Mouse (Mus musculus) embryonic stem cell, embryonic (primary cell): ENCODE data around the gene Metrn.

Experiments
- CTCF ChIA-PET, 4 experiments: fragments of 300-600 bp in 2 of 4; fragments of 350-600 bp in 2 of 4; sonication (Branson Sonifier 250); formaldehyde crosslinking; loops; one replicate each; lab custom pipeline; 2022; ENCODE audit warnings: inconsistent platforms in 2 of 4; lab: Charles Lee
- POLR2A ChIA-PET, 4 experiments: fragments of 300-600 bp in 2 of 4; fragments of 350-600 bp in 2 of 4; sonication (Branson Sonifier 250); formaldehyde crosslinking; loops; one replicate each; lab custom pipeline; 2022; ENCODE audit warnings: antibody characterized with exemption in 4 of 4, inconsistent platforms in 1 of 4; lab: Charles Lee

The Metrn gene

GRCm38 (mm10) chr17:25802825-25803517 lies 6.0 kb upstream of the Metrn start:
- CTCF ChIA-PET, result interaction anchor here in 3 of 4 experiments (0.6 to 1.6 kb wide), 10 partner anchors 15 to 655 kb away, joined by 3 to 10 read pairs (median 3); no protein-coding TSS in a partner anchor

DNA sequence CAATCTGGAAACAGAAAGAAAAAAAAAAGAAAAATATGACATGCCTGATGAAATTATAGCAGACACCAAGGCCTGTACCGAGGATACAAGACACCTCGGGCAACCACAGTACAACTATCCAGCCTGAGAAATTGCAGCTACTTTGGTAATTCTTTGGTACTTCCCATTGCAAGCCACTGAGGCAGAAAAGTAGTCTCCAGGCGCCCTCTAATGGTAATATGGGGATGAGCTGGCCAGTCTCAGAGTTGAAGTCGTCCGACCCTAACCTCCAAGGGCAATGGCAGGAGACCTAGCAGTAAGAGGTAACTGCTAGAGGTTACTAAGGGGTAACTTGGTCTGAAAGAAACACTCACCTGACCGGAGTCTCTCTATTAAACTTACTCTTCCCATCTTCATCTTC lies 4.1 kb upstream of the Metrn start:
- POLR2A ChIA-PET, result interaction anchor here (0.6 to 1.9 kb wide), 28 partner anchors 9 to 594 kb away, joined by 3 to 8 read pairs (median 4); partner anchors contain the start of genes Jmjd8 (in 2 of the 4), Gng13 (in 1 of the 4), Haghl (in 1 of the 4) and Narfl (in 1 of the 4)
- CTCF ChIA-PET, result interaction anchor here (0.6 to 2.1 kb wide), 85 partner anchors 9 to 527 kb away, joined by 3 to 49 read pairs (median 4); partner anchors contain the start of genes Chtf18 (in 4 of the 4), Rpusd1 (in 4 of the 4), Narfl (in 3 of the 4) and Sox8 (in 3 of the 4)

More at GRCm38 (mm10) chr17:25802825-25803517, 6.0 kb upstream of the Metrn start:
- POLR2A ChIA-PET, result interaction anchor here (0.5 to 2.7 kb wide), 9 partner anchors 18 to 1080 kb away, joined by 3 to 10 read pairs (median 4); partner anchors contain the start of genes Rpusd1 (in 3 of the 4), Chtf18 (in 2 of the 4), Gm20683 (in 1 of the 4) and Haghl (in 1 of the 4)

DNA sequence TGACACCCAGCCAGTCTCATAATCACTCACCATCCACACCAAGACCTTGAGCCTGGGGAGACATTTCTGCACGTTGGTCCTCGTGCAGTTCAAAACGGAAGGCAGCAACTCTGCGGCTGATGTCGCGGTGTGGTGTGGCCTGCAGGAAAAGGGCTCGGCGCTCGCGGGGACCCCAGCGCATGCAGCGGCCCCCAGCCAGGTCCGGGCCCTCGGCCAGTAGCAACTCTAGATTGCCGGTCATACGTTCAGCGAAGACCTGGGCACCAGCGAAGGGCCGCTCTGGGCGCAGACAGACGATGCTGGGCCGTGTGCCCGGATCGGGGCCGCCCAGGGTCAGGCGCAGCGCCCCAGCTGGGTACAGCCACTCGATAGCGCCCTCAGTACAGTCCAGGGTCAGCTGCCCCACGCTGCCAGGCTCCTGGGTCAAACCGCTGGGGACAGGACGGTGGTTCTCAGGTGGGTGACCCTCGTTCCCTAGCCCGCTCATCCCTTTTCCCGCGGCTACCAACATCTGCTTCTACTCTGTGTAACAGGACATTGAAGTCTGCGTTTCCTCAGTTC lies 645 bp downstream of the Metrn start:
- ChIA-PET CTCF (interaction anchor here in 3 of 4 experiments (0.7 to 2.9 kb wide), 10 partner anchors 11 to 322 kb away, joined by 3 to 12 read pairs (median 4); partner anchors contain the start of genes Fbxl16 (in 2 of the 3), Narfl (in 2 of the 3) and Haghl (in 1 of the 3)), POLR2A (interaction anchor here in 3 of 4 experiments (0.6 to 4.7 kb wide), 36 partner anchors 9 to 272 kb away, joined by 3 to 36 read pairs (median 5); partner anchors contain the start of genes Fbxl16 (in 3 of the 3), Haghl (in 3 of the 3), Chtf18 (in 2 of the 3) and Rpusd1 (in 2 of the 3))

- ChIA-PET CTCF (interaction anchor here in 3 of 4 experiments (0.6 to 1.3 kb wide), 4 partner anchors 9 to 246 kb away, joined by 3 to 5 read pairs (median 4); partner anchors contain the start of gene Haghl (in 1 of the 3)), POLR2A (interaction anchor here in 3 of 4 experiments (0.6 to 4.7 kb wide), 17 partner anchors 10 to 78 kb away, joined by 3 to 36 read pairs (median 5); partner anchors contain the start of genes Chtf18 (in 2 of the 3), Haghl (in 2 of the 3), Rpusd1 (in 2 of the 3) and Stub1 (in 2 of the 3))
These were observed 1.3 kb downstream of the Metrn start, which contains the start of gene AC134908.4 for GRCm38 (mm10) chr17:25795609-25796092. TSS of gene AC134908.4 (minus strand) at chr17:25795659.

- POLR2A ChIA-PET, result interaction anchor here in 3 of 4 experiments (0.9 to 4.7 kb wide), 16 partner anchors 10 to 81 kb away, joined by 3 to 36 read pairs (median 5); partner anchors contain the start of genes Stub1 (in 3 of the 3), Chtf18 (in 2 of the 3), Rpusd1 (in 2 of the 3) and Gng13 (in 1 of the 3)
These were observed 1.9 kb downstream of the Metrn start for GRCm38 (mm10) chr17:25794998-25795397.

DNA sequence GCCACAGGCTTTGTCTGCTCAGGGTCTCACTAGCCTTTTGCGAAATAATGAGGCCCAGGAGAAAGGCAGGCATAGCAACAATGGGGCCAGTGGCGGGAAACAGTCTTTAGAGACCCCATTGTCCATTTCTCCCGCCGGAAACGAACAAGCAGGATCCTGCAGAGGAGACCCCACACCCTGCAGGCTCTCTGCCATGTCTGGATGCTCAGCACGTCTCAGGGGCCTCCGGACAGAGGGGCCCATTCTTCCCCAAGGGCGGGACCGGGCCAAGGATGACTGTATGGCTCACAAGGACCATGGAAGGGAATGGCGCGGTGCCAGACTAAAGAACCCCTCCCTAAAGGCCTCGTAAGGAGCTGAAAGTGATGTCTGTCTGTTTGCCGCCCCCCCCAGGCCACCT lies 2.7 kb downstream of the Metrn start:
- ChIA-PET POLR2A (interaction anchor here in 3 of 4 experiments (0.9 to 4.7 kb wide), 12 partner anchors 19 to 81 kb away, joined by 3 to 36 read pairs (median 6); partner anchors contain the start of genes Stub1 (in 3 of the 3), Chtf18 (in 2 of the 3), Rpusd1 (in 2 of the 3) and Gng13 (in 1 of the 3)), CTCF (interaction anchor here in 3 of 4 experiments (0.8 to 1.3 kb wide), 4 partner anchors 9 to 70 kb away, joined by 3 to 5 read pairs (median 4); partner anchors contain the start of genes Haghl (in 2 of the 3) and Fbxl16 (in 1 of the 3))

More at GRCm38 (mm10) chr17:25794998-25795397, 1.9 kb downstream of the Metrn start:
- CTCF ChIA-PET, result interaction anchor here in 3 of 4 experiments (0.6 to 1.3 kb wide), 7 partner anchors 9 to 71 kb away, joined by 3 to 9 read pairs (median 4); partner anchors contain the start of genes Haghl (in 2 of the 3) and Fbxl16 (in 1 of the 3)

DNA sequence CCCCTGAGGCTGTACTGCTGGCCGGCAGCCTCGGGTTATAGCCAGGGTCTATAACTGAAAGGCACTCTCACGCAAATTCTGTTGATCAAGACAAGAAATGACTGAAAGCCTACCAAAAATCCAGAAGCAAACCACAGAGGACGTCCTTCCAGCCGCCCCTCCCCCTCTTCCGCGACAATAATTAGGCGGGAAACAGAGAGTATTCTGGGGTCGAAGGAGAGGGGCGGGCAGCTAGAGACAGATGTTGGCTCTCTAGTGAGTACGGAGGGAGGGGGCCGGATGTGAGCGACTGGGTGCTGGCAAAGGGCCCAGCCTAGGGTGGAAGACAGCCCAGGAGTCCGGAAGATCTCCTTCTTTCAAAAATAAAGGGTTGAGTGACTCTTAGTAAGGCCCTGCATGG lies 4.3 kb downstream of the Metrn start, which contains the start of gene Fam173a:
Gene Fam173a, minus strand, starts transcription at position 287 of the 400 bp plus-strand sequence.
- ChIA-PET CTCF (interaction anchor here in 3 of 4 experiments (0.6 to 2.6 kb wide), 8 partner anchors 7 to 220 kb away, joined by 3 to 12 read pairs (median 4); partner anchors contain the start of gene Narfl (in 2 of the 3)), POLR2A (interaction anchor here (0.6 to 3.1 kb wide), 22 partner anchors 8 to 225 kb away, joined by 3 to 16 read pairs (median 4); partner anchors contain the start of genes Chtf18 (in 2 of the 4), Rpusd1 (in 2 of the 4), Stub1 (in 2 of the 4) and Nhlrc4 (in 1 of the 4))

DNA sequence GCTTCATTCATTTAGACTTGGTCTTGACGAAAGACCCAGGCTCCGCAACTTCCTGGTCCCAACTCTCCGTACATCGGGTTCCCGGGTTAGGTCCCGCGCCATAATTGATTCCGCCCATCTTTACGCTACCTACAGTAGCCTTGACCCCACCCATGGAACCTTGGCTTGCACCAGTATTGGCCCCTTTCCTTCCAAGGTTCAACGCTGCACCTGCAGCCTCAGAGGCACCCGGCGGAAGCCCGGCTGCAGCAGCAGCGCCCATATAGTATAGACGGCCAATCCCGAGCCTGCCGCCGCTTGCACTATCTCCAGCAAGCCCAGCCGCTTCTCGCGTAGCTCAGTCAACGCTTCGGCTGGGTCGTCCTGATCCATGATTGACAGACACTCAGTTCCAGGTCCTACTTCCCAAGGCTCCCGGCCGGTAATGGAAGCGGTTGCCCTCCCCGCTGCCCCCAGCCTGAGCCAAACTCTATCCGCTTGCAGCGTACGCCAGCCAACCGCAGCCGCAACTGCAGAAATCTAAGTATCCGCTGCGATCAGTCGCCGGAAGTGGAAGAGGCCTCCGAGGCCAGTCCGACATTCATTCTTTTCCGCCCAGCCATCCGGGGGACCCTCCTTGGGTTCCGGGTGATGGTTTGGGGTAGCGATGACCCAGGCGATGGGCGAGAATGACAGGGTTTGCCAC lies 5.0 kb downstream of the Metrn start:
- POLR2A ChIA-PET, result interaction anchor here in 3 of 4 experiments (0.6 to 3.1 kb wide), 29 partner anchors 9 to 225 kb away, joined by 3 to 16 read pairs (median 4); partner anchors contain the start of genes Stub1 (in 3 of the 3), Chtf18 (in 1 of the 3), Fbxl16 (in 1 of the 3) and Nhlrc4 (in 1 of the 3)
- CTCF ChIA-PET, result interaction anchor here in 3 of 4 experiments (0.6 to 2.6 kb wide), 11 partner anchors 8 to 220 kb away, joined by 3 to 12 read pairs (median 4); partner anchors contain the start of gene Narfl (in 2 of the 3)

DNA sequence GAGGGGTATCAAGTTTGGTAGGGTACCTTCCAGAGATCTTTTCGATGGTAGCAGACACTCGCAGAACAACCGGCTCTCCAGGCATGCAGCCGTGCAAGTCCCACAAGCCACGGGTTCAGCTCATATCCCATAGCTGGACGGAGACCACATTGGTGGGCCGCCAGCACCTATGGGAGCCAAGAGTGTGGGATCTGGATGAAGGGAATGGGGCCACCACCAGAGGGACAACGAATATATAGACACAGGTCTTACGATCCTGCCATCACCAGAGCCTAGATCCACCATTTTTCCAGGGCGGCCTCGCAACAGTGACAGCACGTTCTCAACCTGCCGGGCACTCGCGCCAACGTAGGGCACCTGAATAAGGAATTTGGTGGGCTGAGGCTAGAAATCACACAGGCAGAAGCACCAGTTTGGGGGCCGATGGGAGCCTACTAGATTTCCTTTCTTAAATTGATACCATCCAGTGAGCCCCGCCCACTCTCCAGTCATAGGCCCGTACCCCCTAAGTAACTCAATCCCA lies 5.6 kb downstream of the Metrn start:
- POLR2A ChIA-PET, result interaction anchor here in 3 of 4 experiments (0.6 to 3.1 kb wide), 31 partner anchors 8 to 343 kb away, joined by 3 to 16 read pairs (median 4); partner anchors contain the start of genes Stub1 (in 2 of the 3), Wdr24 (in 2 of the 3), Chtf18 (in 1 of the 3) and Fbxl16 (in 1 of the 3)
- CTCF ChIA-PET, result interaction anchor here (0.9 to 2.6 kb wide), 10 partner anchors 10 to 221 kb away, joined by 3 to 12 read pairs (median 4); partner anchors contain the start of gene Narfl (in 2 of the 4)

GRCm38 (mm10) chr17:25786781-25787504 lies 10.0 kb downstream of the Metrn start:
- ChIA-PET CTCF (interaction anchor here in 2 of 4 experiments (1.0 to 2.9 kb wide), 3 partner anchors 14 to 63 kb away, joined by 3 to 10 read pairs (median 3); partner anchors contain the start of gene Narfl (in 1 of the 2)), POLR2A (interaction anchor here in 3 of 4 experiments (0.6 to 3.3 kb wide), 7 partner anchors 10 to 65 kb away, joined by 3 to 23 read pairs (median 6); partner anchors contain the start of genes Metrn (in 2 of the 3), Chtf18 (in 1 of the 3), Jmjd8 (in 1 of the 3) and Rpusd1 (in 1 of the 3))

DNA sequence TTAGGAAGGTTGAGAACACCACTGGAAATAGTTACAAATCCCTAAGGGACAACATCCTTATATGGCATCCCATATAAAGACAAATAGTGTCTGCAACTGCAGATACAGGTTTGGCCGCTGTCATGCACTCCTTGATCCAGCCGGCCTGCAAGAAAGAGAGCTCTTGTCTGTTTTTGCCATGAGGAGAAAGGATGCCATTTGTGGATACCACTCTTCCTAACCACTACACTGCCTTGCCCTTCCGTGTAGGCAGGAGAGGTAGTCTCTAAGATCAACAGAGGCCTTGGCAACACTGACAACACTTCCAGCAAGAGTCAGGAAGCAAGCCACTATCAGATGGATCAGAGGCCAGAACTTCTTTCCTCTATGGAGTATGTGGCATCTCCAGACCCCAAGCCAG lies 10.7 kb downstream of the Metrn start, which contains the start of gene Ccdc78:
Gene Ccdc78, plus strand, starts transcription at position 301 of the 400 bp plus-strand sequence.
- ChIA-PET CTCF (interaction anchor here in 2 of 4 experiments (1.0 to 2.9 kb wide), 3 partner anchors 13 to 62 kb away, joined by 3 to 20 read pairs (median 10); partner anchors contain the start of gene Narfl (in 1 of the 2)), POLR2A (interaction anchor here in 3 of 4 experiments (0.6 to 3.3 kb wide), 17 partner anchors 9 to 216 kb away, joined by 3 to 23 read pairs (median 6); partner anchors contain the start of genes Jmjd8 (in 2 of the 3), Metrn (in 2 of the 3), Chtf18 (in 1 of the 3) and Fbxl16 (in 1 of the 3))

- CTCF ChIA-PET, result interaction anchor here (0.6 to 2.9 kb wide), 16 partner anchors 9 to 660 kb away, joined by 3 to 20 read pairs (median 4); partner anchors contain the start of genes Narfl (in 3 of the 4), AC134908.4 (in 1 of the 4), Chtf18 (in 1 of the 4) and Metrn (in 1 of the 4)
- POLR2A ChIA-PET, result interaction anchor here (0.6 to 3.3 kb wide), 39 partner anchors 8 to 380 kb away, joined by 3 to 25 read pairs (median 5); partner anchors contain the start of genes Narfl (in 4 of the 4), Metrn (in 3 of the 4), Rpusd1 (in 3 of the 4) and Chtf18 (in 2 of the 4)
These were observed 11.6 kb downstream of the Metrn start, which contains the start of gene Haghl for GRCm38 (mm10) chr17:25785281-25785745. TSS of gene Haghl (minus strand) at chr17:25785673.

- CTCF ChIA-PET, result interaction anchor here in 3 of 4 experiments (1.2 to 2.9 kb wide), 4 partner anchors 10 to 52 kb away, joined by 4 to 20 read pairs (median 8); partner anchors contain the start of gene Narfl (in 3 of the 3)
- POLR2A ChIA-PET, result interaction anchor here (1.0 to 3.1 kb wide), 15 partner anchors 8 to 68 kb away, joined by 3 to 25 read pairs (median 6); partner anchors contain the start of genes Narfl (in 4 of the 4), Metrn (in 3 of the 4), Chtf18 (in 1 of the 4) and Gng13 (in 1 of the 4)
These were observed 12.9 kb downstream of the Metrn start for GRCm38 (mm10) chr17:25783861-25784574.
